Mouse (Mus musculus) thymus, postnatal 4 days (tissue): ENCODE results near the gene Tsku.

Experiments
- DNase-seq: peaks from one replicate; pipeline ENCODE4 v3.0.0; 2021

The Tsku gene

GRCm38 (mm10) chr7:98358016-98358415 lies 3.1 kb downstream of the Tsku start:
- no peak for DNase-seq

- DNase-seq, result no peak
Measured at GRCm38 (mm10) chr7:98357324-98357723, 3.8 kb downstream of the Tsku start.

GRCm38 (mm10) chr7:98354921-98355310 lies 6.2 kb downstream of the Tsku start:
- DNase-seq, result no peak

- DNase-seq, result no peak
Measured at GRCm38 (mm10) chr7:98354160-98354920, 6.8 kb downstream of the Tsku start.

GRCm38 (mm10) chr7:98353616-98354015 lies 7.5 kb downstream of the Tsku start:
- DNase-seq, result no peak

- no peak for DNase-seq
Measured at GRCm38 (mm10) chr7:98351523-98351922, 9.6 kb downstream of the Tsku start.

- no peak for DNase-seq
Measured at GRCm38 (mm10) chr7:98349821-98350220, 11.3 kb downstream of the Tsku start.

- peak; percentile 95 for DNase-seq
Measured at GRCm38 (mm10) chr7:98349096-98349495, 12.0 kb downstream of the Tsku start.

- peak; percentile 89 for DNase-seq
Measured at GRCm38 (mm10) chr7:98348043-98348442, 13.1 kb downstream of the Tsku start.

- no peak for DNase-seq
Measured at GRCm38 (mm10) chr7:98347471-98347870, 13.7 kb downstream of the Tsku start.

- DNase-seq, result no peak
Measured at GRCm38 (mm10) chr7:98345036-98345435, 16.1 kb downstream of the Tsku start.

- DNase-seq, result peak; percentile 88
Measured at GRCm38 (mm10) chr7:98344361-98344760, 16.8 kb downstream of the Tsku start.

- no peak for DNase-seq
Measured at GRCm38 (mm10) chr7:98342249-98342648, 18.9 kb downstream of the Tsku start.

- DNase-seq, result peak; percentile 91
Measured at GRCm38 (mm10) chr7:98341475-98341874, 19.7 kb downstream of the Tsku start.

GRCm38 (mm10) chr7:98340343-98340742 lies 20.8 kb downstream of the Tsku start:
- DNase-seq, result no peak

GRCm38 (mm10) chr7:98333987-98334386 lies 27.1 kb downstream of the Tsku start:
- no peak for DNase-seq

GRCm38 (mm10) chr7:98333507-98333906 lies 27.6 kb downstream of the Tsku start:
- DNase-seq, result no peak

- DNase-seq, result no peak
Measured at GRCm38 (mm10) chr7:98332678-98333397, 28.3 kb downstream of the Tsku start.

GRCm38 (mm10) chr7:98331932-98332331 lies 29.2 kb downstream of the Tsku start:
- no peak for DNase-seq

- no peak for DNase-seq
Measured at GRCm38 (mm10) chr7:98330375-98331002, 30.6 kb downstream of the Tsku start.

- DNase-seq, result no peak
Measured at GRCm38 (mm10) chr7:98329651-98330374, 31.3 kb downstream of the Tsku start.

GRCm38 (mm10) chr7:98328311-98328710 lies 32.8 kb downstream of the Tsku start:
- DNase-seq, result no peak

- no peak for DNase-seq
Measured at GRCm38 (mm10) chr7:98326051-98326450, 35.1 kb downstream of the Tsku start.
